Mouse (Mus musculus): ENCODE measurements around the gene Fto.

GRCm38 (mm10) chr8:91353907-91354306 lies 40.6 kb downstream of the Fto start:
- TF ChIP-seq CTCF (conservative IDR thresholded peaks at IDR 0.05; ENCODE audit: low read length) (peak; percentile 21; the same call in 1 of the 2 replicates), NANOG (IDR thresholded peaks at IDR 0.05; ENCODE audit: borderline replicate concordance, low read length) (no peak)
